Mouse (Mus musculus) olfactory bulb, adult 2 months (tissue): ENCODE results near the gene Ripply1. TPM values are rescaled to one million over a fixed set of nuclear protein-coding genes. Genes with fewer than 3 reads are reported as not detected.
"Not testable (repeated sequence)": the region's sequence is repeated elsewhere in the genome, so short reads cannot be mapped to it uniquely, and the experiment has no call there.

Experiments
- H3K27ac ChIP-seq: fragments of 200-500 bp; 2 replicates; pipeline ENCODE4 v1.5.1; 2012; ENCODE audit warnings: low read depth, low read length; ENCODE audit not compliant: insufficient read depth
- H3K4me1 ChIP-seq: fragments of 200-500 bp; 2 replicates; pipeline ENCODE4 v1.6.1; 2012; ENCODE audit warnings: low read length; ENCODE audit not compliant: control insufficient read depth, insufficient read depth
- H3K4me3 ChIP-seq: fragments of 200-500 bp; 2 replicates; pipeline ENCODE4 v1.5.1; 2012; ENCODE audit warnings: mild to moderate bottlenecking, low read depth, low read length, moderate library complexity; ENCODE audit not compliant: insufficient read depth
- CTCF ChIP-seq: fragments of 200-500 bp; IDR thresholded peaks from 2 replicates; pipeline ENCODE4 v1.5.1; 2012; ENCODE audit warnings: low read depth, mild to moderate bottlenecking, low read length, moderate library complexity; ENCODE audit not compliant: insufficient read depth
- POLR2A ChIP-seq: fragments of 200-500 bp; IDR thresholded peaks from 2 replicates; pipeline ENCODE4 v1.6.1; 2012; ENCODE audit warnings: mild to moderate bottlenecking, low read depth, low read length, moderate library complexity; ENCODE audit not compliant: insufficient read depth
- WGBS: fragments of 180-500 bp; shearing (Covaris S2); methylation state at CpG from one replicate; pipeline ENCODE4 v1.1.7; 2018; 5-methylcytosine and 5-hydroxymethylcytosine counted together
- polyA plus RNA-seq: library from polyadenylated mRNA; stranded (reverse); fragments of >200 nt; gene quantifications from 2 replicates; pipeline ENCODE4 v1.2.4, GENCODE M21; 2012; ENCODE audit warnings: low replicate concordance; ENCODE audit not compliant: missing spikeins, insufficient read depth, insufficient read length

The Ripply1 gene
- polyA plus RNA-seq, 1 experiment: not detected

DNA sequence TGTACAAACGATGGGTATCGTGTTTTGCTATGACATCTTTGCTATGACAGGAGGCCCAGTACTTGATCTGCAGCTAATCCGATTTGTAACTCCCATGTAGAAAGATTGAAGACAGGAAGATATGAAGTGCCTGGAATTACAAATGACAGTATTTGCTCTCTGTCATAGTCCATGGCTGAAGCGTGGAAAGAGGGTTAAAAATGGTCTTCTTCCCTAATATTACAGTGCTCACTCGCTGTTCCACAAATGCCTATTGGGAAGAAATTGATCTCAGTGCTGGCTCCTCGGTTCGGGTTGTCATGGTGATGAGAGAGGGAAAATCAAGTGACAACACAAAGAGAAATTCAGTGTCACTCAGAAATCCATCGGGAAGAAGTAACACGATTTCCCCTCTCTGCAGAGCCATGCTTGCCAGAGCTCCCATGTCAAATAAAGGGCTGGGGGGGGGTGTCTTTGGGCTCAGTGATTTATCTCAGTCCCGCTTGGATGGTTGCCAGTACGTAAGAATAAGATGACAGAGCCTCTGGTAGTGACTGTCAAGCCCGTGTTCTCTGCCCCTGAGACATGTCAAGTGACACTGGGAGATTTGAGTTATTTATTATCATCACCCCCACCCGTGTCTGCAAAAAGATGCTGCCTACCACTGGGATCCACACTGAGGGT lies 12.0 kb downstream of the Ripply1 start:
- Histone ChIP-seq H3K4me3 (no peak overlapping the region), H3K4me1 (0 out of 2 replicates have a peak, but pooled peaks cover 7% of the 10 kb centered on the region), H3K27ac (no peak overlapping the region)
- TF ChIP-seq CTCF: no peak
- no peak for TF ChIP-seq POLR2A
- WGBS: 76% methylated on average over 13 of the region's 13 CpGs

DNA sequence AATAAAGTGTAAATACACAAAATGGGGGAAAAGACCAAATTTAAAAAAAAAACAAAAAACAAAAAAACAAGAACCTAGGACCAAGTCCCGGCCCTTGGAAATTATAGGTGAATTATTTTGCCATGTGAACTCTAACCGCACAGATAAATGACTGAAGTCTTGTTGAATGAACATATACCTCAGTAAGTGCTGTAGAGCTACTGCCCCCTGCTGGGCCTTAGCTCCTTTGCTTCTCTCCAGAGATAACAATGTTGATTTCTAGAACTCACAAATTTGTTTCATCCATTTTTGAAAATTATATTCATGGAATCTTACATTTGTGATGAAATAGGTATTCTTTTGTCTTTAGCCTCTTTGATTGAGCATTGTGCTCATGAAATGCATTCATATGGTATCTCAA lies 19.6 kb downstream of the Ripply1 start:
- H3K27ac ChIP-seq: no peak overlapping the region
- TF ChIP-seq POLR2A (no peak), CTCF (no peak)
- 67% methylated on average over 2 of the region's 2 CpGs for WGBS
- H3K4me1 ChIP-seq: no peaks in the 10 kb centered on the region
- H3K4me3 ChIP-seq: no peak overlapping the region

DNA sequence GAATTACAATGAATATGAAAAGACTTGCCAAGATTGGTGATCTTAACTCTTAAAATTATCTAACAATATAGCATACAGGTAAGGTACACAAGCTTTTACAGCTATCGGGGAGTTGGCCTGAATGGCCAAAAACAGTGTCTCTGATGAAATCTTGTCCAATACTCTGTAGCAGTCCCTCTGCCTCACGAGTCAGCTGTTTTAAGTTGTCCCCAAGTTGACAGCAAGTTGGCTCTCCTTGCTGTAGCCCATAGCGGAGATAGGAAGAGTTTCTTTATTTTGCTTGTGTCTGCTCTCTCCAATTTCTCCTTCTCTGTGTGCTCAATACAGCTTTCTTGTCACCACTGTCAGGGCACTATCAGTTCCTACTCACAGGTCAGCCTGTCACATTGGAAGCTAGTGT lies 23.5 kb downstream of the Ripply1 start:
- not testable (repeated sequence) for H3K4me1 ChIP-seq, H3K27ac ChIP-seq, H3K4me3 ChIP-seq
- 76% methylated on average over 3 of the region's 3 CpGs for WGBS

GRCm38 (mm10) chrX:139751855-139752254 lies 30.3 kb downstream of the Ripply1 start:
- 7% methylated on average over 1 of the region's 1 CpGs for WGBS
- TF ChIP-seq POLR2A: no peak
- no peak overlapping the region for H3K27ac ChIP-seq
- H3K4me3 ChIP-seq: no peak overlapping the region
- H3K4me1 ChIP-seq: no peaks in the 10 kb centered on the region

DNA sequence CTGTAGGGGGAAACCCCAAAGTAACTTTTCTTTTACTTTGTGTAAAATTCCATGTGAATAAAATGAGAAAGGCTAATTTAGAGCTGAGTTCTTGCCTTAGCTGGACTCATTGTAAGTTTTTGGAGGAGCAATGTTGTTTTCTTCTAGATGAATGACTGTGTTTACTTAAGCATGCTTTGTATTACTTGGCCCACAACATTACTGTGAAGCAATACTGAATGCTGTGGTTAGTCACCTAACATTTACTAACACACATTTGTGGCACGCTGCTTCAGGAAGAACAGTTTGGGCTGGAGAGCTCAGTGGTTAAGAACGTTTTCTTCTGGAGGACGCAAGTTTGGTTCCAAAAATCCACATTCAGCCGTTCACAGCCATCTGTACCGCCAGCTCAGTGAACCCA lies 45.1 kb downstream of the Ripply1 start:
- TF ChIP-seq POLR2A: no peak
- no peak for TF ChIP-seq CTCF
- 73% methylated on average over 5 of the region's 5 CpGs for WGBS
- H3K4me1 ChIP-seq: no peaks in the 10 kb centered on the region
- H3K27ac ChIP-seq: no peak overlapping the region
- no peak overlapping the region for H3K4me3 ChIP-seq

GRCm38 (mm10) chrX:139730541-139730940 lies 51.6 kb downstream of the Ripply1 start:
- H3K4me3 ChIP-seq: no peak overlapping the region
- no peaks in the 10 kb centered on the region for H3K4me1 ChIP-seq
- TF ChIP-seq POLR2A: no peak
- TF ChIP-seq CTCF: no peak
- no peak overlapping the region for H3K27ac ChIP-seq
- WGBS: 90% methylated on average over 3 of the region's 3 CpGs

Other genes with a start within 250 kb of the Ripply1 start
- gene Rnf128, start 219.0 kb downstream of the Ripply1 start, polyA plus RNA-seq: not detected in 2 replicates
- gene Tbc1d8b, start 97.4 kb downstream of the Ripply1 start, polyA plus RNA-seq: not detected in 2 replicates
- not detected in 2 replicates for gene Gm15013, start 67.9 kb downstream of the Ripply1 start, polyA plus RNA-seq
- gene Cldn2, start 18.5 kb upstream of the Ripply1 start, polyA plus RNA-seq: not detected in 2 replicates
- gene Morc4, start 89.3 kb upstream of the Ripply1 start, polyA plus RNA-seq: not detected in 2 replicates
- not detected in 2 replicates for gene Rbm41, start 216.2 kb upstream of the Ripply1 start, polyA plus RNA-seq